Mouse (Mus musculus): ENCODE data around the gene Inha. TPM values are rescaled to one million over a fixed set of nuclear protein-coding genes. Genes with fewer than 3 reads are reported as not detected.

Inha gene
- 8.7 TPM for polyA plus RNA-seq (2014; fragmentation: Illumina TruSeq; extraction: RNeasy Lipid Tissue Mini Kit (QIAGEN cat#74804); ENCODE audit: low read depth, low replicate concordance)

DNA sequence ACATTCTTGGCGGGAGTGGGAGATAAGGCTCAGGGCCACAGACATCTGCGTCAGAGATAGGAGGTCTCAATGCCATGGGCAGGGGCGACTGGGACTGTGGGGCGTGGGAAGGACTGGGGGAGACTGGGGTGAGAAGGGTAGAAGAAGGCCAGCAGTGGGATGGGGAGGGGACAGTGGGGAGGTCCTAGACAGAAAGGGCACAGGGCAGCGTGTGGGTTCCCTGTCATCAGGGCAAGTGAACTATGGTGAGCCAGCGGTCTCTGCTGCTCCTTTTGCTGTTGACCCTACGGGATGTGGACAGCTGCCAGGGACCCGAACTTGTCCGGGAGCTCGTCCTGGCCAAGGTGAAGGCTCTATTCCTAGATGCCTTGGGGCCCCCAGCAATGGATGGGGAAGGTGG lies at the start of gene Inha:
Gene Inha, plus strand, starts transcription at position 72 of the 400 bp plus-strand sequence.

DNA sequence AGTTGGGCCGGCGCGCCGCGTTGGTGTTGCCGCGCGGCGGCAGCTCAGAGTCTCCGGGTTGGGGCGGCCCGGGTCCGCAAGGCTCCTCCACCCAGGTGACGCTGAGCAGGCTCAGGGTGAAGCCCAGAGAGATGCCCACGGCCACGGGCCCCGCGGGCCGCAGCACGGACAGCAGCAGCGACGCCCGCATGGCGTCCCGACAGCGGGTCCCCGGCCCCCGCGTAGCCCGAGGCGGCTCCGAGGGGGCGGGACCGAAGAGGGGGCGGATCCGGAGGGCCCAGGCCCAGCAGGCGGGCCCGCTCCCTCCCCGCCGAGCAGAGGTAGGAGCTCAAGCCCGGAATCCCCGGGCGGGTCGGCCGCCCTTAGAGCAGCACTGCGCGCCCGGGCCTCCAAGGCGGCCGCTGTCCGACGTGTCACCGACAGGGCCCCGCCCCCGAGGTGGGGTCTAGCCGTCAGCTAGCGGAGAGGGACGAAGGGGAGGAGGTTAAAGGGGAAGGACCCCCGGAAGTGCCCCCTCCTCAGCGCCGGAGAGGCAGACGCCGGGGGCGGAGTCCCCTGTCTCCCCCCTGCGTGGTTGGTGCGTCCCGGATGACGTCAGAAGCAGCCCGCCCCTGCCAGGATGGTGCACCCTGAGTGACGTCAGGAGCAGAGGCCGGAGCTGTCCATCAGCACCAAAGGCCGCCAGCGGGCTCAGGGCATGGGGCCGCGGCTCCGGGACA lies 27.8 kb upstream of the Inha start, which contains the start of the genes Chpf and Tmem198:
Gene Chpf, minus strand, starts transcription at position 392 of the 719 bp plus-strand sequence.
Gene Tmem198, plus strand, starts transcription at position 617 of the 719 bp plus-strand sequence.

DNA sequence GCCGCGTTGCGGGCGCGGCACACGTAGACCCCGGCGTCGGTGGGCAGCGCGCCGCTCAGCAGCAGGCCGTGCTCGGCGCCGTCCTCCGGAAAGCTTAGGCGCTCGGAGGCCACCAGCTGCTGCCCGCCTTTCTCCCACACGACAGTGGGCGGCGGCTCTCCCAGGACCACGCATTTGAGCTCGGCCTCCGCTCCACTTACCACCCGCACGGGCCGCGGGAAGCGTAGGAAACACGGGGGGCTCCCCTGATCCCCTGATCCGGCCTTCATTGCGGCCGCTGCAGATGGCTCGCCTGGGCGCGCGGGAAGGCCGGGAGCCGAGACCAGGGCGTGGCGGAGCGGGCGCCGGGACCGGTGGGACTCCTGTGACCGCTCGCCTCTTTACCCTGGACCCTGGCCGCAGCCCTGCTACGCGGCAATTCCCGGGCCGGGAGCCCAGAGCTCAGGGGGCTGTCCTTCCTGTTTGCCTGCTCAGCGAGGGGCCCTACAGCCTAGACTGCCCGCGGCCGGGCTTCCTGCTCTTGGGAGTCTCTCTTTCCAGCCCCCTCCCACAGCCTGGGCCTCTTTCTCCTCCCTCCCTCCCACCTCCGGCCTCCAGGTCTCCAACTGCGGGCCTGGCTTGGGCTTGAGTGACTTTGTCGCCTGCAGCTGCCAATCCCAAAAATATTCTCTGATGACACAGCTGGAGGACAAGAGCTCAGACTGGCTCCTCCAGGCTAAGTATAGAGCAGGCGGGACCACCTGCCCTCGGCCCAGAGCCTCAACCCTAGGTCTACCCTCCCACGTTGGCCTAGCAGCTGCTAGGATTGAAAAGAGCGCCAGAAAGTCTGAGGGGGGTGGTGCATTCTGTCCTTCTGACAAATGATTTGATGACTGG lies 683 bp upstream of the Inha start, which contains the start of gene Obsl1:
Gene Obsl1, minus strand, starts transcription at position 497 of the 876 bp plus-strand sequence.

DNA sequence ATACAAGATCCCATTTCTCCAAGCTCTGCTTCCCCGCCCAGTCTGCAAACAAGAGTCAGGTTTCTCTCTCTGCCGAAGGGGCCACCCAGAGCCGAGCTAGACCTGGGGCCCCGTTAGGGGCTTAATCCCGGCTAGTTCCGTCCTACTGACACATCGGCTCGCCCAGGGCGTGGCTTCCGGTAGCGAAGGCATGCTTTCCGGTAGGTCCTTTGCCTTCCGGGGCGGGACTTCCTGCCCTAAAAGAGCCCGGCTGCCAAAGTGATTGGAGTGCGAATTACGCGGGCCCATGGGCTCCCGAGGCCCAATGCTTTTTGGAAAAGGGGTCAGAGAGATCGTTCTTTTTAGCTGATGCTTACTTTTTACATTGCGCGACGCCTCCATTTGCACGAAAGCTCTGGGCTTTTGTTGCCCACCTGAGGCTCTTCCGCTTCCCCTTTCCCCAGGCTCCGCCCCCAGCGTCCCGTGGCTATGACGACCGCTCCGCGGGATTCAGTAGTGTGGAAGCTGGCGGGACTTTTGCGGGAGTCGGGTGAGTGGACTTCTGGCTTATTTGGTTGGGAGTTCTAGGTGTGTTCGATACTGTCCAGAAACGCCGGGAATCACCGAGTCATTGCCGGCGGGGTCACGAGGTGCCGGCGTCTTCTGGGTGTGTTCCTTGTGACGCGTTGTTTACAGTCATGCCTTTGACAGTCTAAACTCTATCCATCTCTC lies 14.6 kb downstream of the Inha start, which contains the start of gene Stk11ip:
Gene Stk11ip, plus strand, starts transcription at position 209 of the 711 bp plus-strand sequence.

DNA sequence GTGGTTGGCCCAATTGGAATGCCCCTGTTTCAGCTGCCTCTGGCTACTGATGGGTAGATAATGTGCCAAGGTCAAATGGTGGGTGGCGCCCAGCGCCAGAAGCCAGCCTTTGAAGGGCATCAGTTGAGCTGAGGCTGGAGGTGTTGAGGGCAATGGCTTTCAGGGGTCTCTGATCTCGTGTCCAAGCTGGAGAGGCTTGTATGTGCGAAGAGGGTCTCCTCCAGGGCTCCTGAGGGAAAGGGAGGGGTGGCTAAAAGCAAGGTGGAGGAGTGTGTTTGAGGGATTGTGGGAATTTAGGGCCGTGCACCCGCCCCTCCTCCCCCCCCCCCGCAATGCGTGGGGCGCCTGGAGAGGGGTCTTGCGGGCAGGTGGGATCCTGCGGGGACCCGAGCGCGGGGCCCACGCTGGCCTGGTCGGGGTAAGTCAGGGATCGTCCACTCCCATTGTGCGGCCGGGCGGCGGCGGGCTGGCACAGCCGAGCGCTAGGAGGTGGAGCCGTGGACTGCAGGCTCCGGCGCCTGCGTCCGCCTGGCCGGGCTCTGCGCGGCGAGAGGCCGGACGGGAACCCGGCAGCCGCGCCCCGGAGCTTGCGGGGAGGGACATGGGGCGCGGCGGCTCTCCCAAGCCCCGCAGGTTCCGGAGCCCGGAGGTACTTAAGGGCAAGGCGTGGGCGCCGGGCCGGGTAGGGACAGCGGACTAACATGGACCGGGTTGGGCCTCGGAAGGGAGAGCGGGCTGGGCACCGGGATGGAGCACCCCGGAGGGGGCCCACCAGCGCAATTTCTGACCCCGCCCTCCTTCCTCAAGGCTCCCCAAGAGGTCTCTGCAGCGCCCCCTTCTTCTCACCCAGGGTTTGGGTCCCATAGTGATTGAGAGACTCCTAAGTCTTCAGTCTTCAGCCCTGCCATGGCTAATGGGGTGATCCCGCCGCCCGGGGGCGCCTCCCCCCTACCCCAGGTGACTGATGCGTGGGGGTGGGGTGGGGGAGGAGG lies 39.4 kb downstream of the Inha start, which contains the start of gene Slc4a3:
Gene Slc4a3, plus strand, starts transcription at position 302 of the 992 bp plus-strand sequence.

Other genes starting within 250 kb of the Inha start
- gene Ptprn, start 242.6 kb upstream of the Inha start, polyA plus RNA-seq (2014; fragmentation: Illumina TruSeq; extraction: RNeasy Lipid Tissue Mini Kit (QIAGEN cat#74804); ENCODE audit: low read depth, low replicate concordance): not detected
- 0.56 TPM for gene Resp18, start 228.7 kb upstream of the Inha start, polyA plus RNA-seq (2014; fragmentation: Illumina TruSeq; extraction: RNeasy Lipid Tissue Mini Kit (QIAGEN cat#74804); ENCODE audit: low read depth, low replicate concordance)
- gene Dnpep, start 189.1 kb upstream of the Inha start, polyA plus RNA-seq (2014; fragmentation: Illumina TruSeq; extraction: RNeasy Lipid Tissue Mini Kit (QIAGEN cat#74804); ENCODE audit: low read depth, low replicate concordance): 5.5 TPM
- gene Des, start 146.7 kb upstream of the Inha start, polyA plus RNA-seq (2014; fragmentation: Illumina TruSeq; extraction: RNeasy Lipid Tissue Mini Kit (QIAGEN cat#74804); ENCODE audit: low read depth, low replicate concordance): 0.55 TPM
- 0.14 TPM for gene Speg, start 131.8 kb upstream of the Inha start, polyA plus RNA-seq (2014; fragmentation: Illumina TruSeq; extraction: RNeasy Lipid Tissue Mini Kit (QIAGEN cat#74804); ENCODE audit: low read depth, low replicate concordance)
- 7.7 TPM for gene Gmppa, start 71.1 kb upstream of the Inha start, polyA plus RNA-seq (2014; fragmentation: Illumina TruSeq; extraction: RNeasy Lipid Tissue Mini Kit (QIAGEN cat#74804); ENCODE audit: low read depth, low replicate concordance)
- gene Asic4, start 56.6 kb upstream of the Inha start, polyA plus RNA-seq (2014; fragmentation: Illumina TruSeq; extraction: RNeasy Lipid Tissue Mini Kit (QIAGEN cat#74804); ENCODE audit: low read depth, low replicate concordance): 0.08 TPM
- gene Chpf, start 27.8 kb upstream of the Inha start, polyA plus RNA-seq (2014; fragmentation: Illumina TruSeq; extraction: RNeasy Lipid Tissue Mini Kit (QIAGEN cat#74804); ENCODE audit: low read depth, low replicate concordance): 0.35 TPM
- gene Tmem198, start 27.5 kb upstream of the Inha start, polyA plus RNA-seq (2014; fragmentation: Illumina TruSeq; extraction: RNeasy Lipid Tissue Mini Kit (QIAGEN cat#74804); ENCODE audit: low read depth, low replicate concordance): not detected
- 2.6 TPM for gene Obsl1, start 625 bp upstream of the Inha start, polyA plus RNA-seq (2014; fragmentation: Illumina TruSeq; extraction: RNeasy Lipid Tissue Mini Kit (QIAGEN cat#74804); ENCODE audit: low read depth, low replicate concordance)
- 3.2 TPM for gene Stk11ip, start 14.5 kb downstream of the Inha start, polyA plus RNA-seq (2014; fragmentation: Illumina TruSeq; extraction: RNeasy Lipid Tissue Mini Kit (QIAGEN cat#74804); ENCODE audit: low read depth, low replicate concordance)
- 0.60 TPM for gene Slc4a3, start 39.2 kb downstream of the Inha start, polyA plus RNA-seq (2014; fragmentation: Illumina TruSeq; extraction: RNeasy Lipid Tissue Mini Kit (QIAGEN cat#74804); ENCODE audit: low read depth, low replicate concordance)

Data from testis, adult 10 weeks (tissue).